Mouse (Mus musculus) embryo, embryonic 10 days (tissue): ENCODE data around the gene Ptrh1.

Experiments used
- DNase-seq: peaks from one replicate; pipeline ENCODE4 v3.0.0-alpha.2; 2015; ENCODE audit warnings: low spot score

Gene Ptrh1

DNA sequence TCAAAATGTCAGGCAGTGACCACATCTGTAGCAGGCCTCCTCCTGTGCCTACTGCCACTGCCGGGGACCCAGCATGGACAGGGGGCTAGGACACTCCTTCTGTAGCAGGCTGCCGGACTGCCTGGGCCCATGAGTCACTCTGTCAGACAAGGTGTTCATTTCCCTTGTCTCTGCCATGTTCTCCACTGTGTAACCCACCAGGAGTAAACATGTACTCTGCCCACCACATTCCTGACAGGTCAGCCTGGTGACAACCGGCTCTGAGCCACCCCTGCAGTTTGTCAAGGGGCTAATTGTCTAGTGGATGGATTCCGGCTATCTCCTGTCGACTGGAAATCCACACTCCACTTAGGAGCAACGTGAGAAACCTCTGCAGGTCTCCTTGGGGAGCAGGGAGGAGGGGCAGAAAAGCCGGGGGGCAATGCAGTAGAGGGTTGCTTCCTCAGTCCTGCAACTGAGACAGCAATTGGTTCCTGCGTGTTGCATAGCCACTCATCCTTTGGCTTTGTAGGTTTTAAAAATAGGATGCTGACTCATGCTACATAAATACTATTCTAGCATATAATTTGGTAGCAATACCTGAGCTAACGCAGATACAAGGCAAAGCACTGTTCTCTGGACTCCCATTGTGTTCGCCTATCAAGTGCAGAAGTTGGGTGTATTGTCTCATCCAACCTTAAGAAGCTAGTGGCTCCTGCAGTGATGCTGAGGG lies 22.8 kb downstream of the Ptrh1 start:
- no peak for DNase-seq

DNA sequence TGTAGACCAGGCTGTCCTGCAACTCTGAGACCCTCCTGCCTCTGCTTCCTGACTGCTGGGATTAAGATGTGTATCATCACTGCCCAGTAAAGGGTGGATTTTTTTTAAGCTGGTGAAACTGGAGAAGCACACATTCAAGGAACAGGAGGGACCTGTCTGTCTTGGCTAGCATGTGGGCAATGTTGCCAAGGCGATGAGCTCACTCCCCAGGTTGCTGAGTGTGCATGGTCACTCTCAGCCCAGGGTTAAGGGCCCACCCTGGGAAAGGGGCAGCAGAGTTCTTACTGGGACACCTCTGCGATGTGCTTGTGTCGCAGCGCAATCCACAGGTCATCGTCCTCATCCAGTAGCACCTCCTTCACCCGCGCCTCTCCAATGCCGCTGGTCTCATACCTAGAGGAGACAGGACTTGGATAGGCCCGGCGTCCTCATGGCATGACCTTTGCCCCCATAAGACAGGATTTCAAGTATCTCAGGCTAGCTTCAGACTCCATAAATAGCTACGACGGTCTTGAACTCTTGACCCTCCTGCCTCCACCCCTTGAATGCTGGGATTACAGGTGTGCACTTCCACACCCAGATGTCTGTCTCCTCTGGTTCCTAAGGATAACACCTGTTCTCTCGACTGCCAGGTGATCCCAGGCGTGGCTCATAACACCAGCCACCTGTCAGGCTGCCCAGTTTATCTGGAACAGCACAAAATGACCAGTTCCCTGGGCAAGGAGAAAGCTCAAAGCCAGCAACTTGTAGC lies 33.4 kb downstream of the Ptrh1 start:
- DNase-seq: no peak

- DNase-seq: no peak
Observed at GRCm38 (mm10) chr2:32811959-32812358, 36.4 kb downstream of the Ptrh1 start.

DNA sequence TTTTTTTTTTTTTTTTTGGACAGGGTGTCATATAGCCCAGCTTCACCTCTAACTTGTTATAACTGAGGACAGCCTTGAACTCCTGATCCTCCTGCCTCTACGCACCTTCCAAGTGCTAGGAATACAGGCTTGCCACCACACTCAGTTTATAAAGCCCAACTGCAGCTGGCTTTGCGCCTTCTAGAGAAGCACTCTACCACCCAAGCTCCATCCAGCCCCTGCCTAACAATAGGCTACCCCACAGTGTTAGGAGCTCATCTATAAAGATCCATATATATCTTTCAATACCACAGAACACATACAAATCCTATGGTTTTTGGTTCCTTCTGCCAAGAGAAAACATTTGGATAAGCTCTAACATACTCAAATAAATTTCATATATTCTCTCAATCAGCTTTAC lies 40.9 kb downstream of the Ptrh1 start:
- no peak for DNase-seq

DNA sequence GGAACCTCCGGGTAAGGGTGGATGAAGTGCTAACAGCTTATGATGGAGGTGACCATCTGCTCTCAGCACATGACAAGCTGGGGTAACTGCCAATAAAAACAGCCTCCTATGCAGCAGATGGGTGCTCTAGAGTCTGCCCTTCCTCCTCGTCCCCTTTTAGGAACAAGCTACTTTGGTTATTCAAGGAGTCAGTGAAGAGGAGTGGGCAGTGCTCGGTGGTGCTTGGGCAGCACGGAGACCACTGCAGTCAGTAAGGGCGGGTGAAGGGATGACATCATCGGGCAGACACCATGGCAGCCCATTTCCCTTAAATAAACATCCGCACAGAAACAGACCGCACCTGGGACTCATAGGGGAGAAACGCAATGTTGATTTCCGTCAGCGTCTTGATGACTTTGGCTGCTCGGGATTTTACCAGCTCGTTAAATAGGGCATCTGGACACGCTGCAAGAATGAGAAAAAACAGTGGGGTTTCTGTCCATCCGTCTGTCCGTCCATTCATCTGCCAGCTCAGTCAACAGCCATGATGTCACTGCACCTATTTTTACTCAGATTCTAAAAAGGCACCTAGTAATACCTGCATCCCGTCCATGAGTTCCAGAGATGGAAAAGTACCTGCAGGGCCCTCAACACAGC lies 41.5 kb downstream of the Ptrh1 start:
- no peak for DNase-seq

- no peak for DNase-seq
Observed at GRCm38 (mm10) chr2:32817589-32817988, 42.0 kb downstream of the Ptrh1 start.

GRCm38 (mm10) chr2:32818208-32818607 lies 42.6 kb downstream of the Ptrh1 start:
- no peak for DNase-seq

GRCm38 (mm10) chr2:32821041-32821802 lies 45.6 kb downstream of the Ptrh1 start:
- peak; percentile 51 for DNase-seq

DNA sequence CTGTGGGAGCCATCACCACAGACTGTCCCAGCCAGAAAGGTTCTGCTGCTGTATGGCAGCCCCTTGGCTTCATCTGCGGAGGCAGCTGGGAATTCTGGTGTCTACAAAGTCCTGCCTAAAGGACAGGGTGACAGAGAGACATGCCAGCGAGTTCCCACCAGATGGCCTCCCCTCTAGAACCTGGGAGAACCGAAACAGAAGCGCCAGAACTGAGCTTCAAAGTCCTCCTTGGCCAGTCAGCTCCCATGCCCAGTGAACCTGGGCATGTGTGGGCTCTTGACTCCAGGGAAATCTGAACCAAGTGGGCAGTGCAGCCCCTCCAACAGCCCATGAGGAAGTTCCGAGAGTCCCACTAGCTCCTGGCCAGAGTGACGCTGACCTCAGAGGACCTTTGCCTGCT lies 47.1 kb downstream of the Ptrh1 start:
- no peak for DNase-seq

DNA sequence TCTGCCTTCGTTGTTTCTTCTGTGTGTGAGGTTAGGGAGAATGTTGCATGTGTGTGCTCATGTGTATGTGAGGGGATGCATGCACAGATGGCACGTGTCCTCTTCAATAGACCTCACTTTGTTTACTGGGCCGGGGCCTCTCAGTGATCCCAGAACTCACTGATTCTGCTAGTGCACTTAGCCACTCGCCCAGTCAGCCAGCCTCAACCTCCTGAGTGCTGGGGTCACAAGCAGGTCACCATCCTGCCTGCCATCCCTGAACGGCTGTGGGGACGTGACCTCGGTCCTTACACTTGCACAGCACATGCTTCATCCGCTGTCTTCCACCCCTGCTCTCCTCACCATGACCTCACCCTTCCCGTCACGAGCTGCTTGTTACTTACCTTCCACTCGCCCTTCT lies 47.6 kb downstream of the Ptrh1 start:
- peak; percentile 69 for DNase-seq

- DNase-seq: no peak
Observed at GRCm38 (mm10) chr2:32823579-32824154, 48.1 kb downstream of the Ptrh1 start.

DNA sequence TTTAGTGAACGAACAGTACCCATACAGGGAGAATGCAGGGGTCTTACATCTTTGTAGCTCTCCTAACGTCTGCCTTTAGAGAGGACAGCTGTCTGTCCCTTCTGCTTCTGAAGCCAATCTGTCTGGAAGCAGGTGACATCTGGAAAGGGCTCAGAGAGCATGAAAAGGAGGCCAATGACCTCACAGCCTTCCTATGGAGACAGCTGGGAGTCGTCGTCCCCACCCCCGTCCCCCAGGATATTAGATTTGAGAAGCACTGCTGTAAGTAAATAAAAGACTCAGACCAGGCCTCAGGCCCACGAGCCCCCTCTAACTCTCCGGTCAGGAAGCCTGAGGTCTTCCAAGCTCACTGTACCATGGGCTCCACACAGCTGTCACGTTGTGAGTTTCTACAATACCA lies 48.6 kb downstream of the Ptrh1 start:
- DNase-seq: peak; percentile 45

DNA sequence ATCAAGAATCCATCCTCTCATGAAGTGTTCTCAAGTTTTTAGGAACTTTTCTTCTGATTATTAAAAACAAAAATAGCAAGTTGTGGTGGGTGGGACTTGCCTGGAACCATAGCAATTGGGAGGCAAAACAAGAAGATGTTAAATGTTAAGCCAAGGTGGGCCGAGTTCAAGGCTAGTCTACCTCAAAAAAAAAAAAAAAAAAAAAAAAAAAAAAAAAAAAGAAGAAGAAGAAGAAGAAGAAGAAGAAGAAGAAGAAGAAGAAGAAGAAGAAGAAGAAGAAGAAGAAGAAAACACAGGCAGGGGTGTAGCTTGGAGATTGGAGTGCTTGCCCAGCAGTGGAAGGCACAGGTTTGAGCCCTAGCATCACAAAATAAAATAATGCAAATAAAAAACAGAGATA lies 49.2 kb downstream of the Ptrh1 start:
- DNase-seq: no peak

GRCm38 (mm10) chr2:32825796-32826195 lies 50.2 kb downstream of the Ptrh1 start:
- DNase-seq: no peak
